Mouse (Mus musculus): ENCODE measurements around the gene Stab2. TPM values are rescaled to one million over a fixed set of nuclear protein-coding genes. Genes with fewer than 3 reads are reported as not detected.
A peak's percentile ranks its signal among the peaks of the same experiment; 100 is the strongest.

Gene Stab2
- polyA plus RNA-seq, 1 experiment from 2014 or later = 0.24 TPM

DNA sequence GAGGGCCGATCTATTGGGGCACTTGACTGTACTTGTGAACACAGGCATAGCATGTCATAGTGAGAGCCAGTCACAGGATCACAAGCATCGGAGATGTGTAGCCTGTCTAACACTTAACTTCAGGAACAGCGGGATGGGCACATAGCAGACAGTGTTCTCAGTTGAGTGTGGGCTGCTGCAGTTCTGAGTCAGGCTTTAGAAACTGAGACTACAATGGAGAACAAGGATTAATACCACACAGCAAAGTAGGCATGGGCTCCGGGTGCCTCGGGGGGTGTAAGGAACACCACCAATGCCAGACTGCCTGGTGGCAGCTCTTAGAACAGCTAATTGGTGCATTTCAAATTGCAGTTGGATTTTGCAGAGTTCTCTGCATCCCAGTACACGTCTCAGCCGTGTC, 186.8 kb downstream of the Stab2 start:
- Histone ChIP-seq H3K9me3 (ENCODE audit: low read length) (no peaks in the 10 kb centered on the region), H3K4me3 (ENCODE audit: low read depth, low read length) (no peak overlapping the region), H3K36me3 (ENCODE audit: insufficient read depth, low read length) (0 out of 2 replicates have a peak, but pooled peaks cover 4% of the 10 kb centered on the region), H3K27ac (ENCODE audit: low read length) (no peak overlapping the region), H3K9ac (replicated peaks; ENCODE audit: low read depth) (no peak overlapping the region), H3K4me1 (ENCODE audit: insufficient read depth, low read depth, low read length) (peaks cover 10% of the 10 kb centered on the region; the same call in 1 of the 2 replicates), H3K27me3 (replicated peaks; ENCODE audit: insufficient read depth, low read length) (no peaks in the 10 kb centered on the region), H3K4me2 (replicated peaks; ENCODE audit: low read depth, low read length) (no peak overlapping the region)
- no peak for TF ChIP-seq EP300 (IDR thresholded peaks at IDR 0.05)
- TF ChIP-seq CTCF (IDR thresholded peaks at IDR 0.05) = no peak
- DNase-seq (ENCODE audit: low spot score) (no peak), ATAC-seq (no peak)
- WGBS = 90% methylated on average over 7 of the region's 7 CpGs

DNA sequence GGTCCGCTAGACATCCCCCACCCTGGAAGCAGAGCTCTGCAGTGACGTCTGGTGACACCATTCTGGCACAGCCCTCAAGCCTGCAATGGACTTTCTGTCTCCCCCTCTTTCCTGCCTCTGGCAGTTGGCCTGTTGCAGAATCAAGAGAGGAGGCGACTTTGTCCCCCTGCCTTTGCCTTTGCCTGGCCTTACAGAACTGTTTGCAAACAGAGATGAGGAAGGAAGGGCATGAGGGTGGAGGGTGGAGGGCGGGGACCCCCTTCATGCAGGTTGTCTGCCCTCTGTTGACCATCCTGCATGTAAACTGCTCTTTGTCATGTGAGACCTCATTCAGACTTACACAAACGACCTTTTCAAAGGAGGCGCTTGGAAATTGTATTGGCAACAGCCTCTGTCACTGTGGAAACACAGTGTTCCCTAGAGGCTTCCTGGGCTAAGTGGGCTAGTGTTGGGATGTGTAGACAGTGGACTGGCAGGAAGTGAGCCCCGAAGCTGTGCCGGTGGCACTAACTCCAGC, 188.1 kb downstream of the Stab2 start:
- Histone ChIP-seq H3K4me2 (replicated peaks; ENCODE audit: low read depth, low read length) (no peak overlapping the region), H3K27me3 (replicated peaks; ENCODE audit: insufficient read depth, low read length) (no peaks in the 10 kb centered on the region), H3K9me3 (ENCODE audit: low read length) (no peaks in the 10 kb centered on the region), H3K4me1 (ENCODE audit: insufficient read depth, low read depth, low read length) (0 out of 2 replicates have a peak, but pooled peaks cover 8% of the 10 kb centered on the region), H3K9ac (replicated peaks; ENCODE audit: low read depth) (no peak overlapping the region), H3K4me3 (ENCODE audit: low read depth, low read length) (no peak overlapping the region), H3K36me3 (ENCODE audit: insufficient read depth, low read length) (0 out of 2 replicates have a peak, but pooled peaks cover 4% of the 10 kb centered on the region), H3K27ac (ENCODE audit: low read length) (0 out of 2 replicates have a peak overlapping the region, but pooled peaks have one; percentile 20)
- TF ChIP-seq CTCF (IDR thresholded peaks at IDR 0.05) = peak; percentile 44
- TF ChIP-seq EP300 (IDR thresholded peaks at IDR 0.05) = peak; percentile 47
- DNase-seq (ENCODE audit: low spot score) = peak; percentile 64
- WGBS = 32% methylated on average over 8 of the region's 8 CpGs
- ATAC-seq = peak; percentile 82

- no peak for TF ChIP-seq CTCF (IDR thresholded peaks at IDR 0.05)
- no peak for TF ChIP-seq EP300 (IDR thresholded peaks at IDR 0.05)
- no peak for DNase-seq (ENCODE audit: low spot score)
- Histone ChIP-seq H3K4me1 (ENCODE audit: insufficient read depth, low read depth, low read length) (0 out of 2 replicates have a peak, but pooled peaks cover 8% of the 10 kb centered on the region), H3K27me3 (replicated peaks; ENCODE audit: insufficient read depth, low read length) (no peaks in the 10 kb centered on the region), H3K36me3 (ENCODE audit: insufficient read depth, low read length) (no peaks in the 10 kb centered on the region), H3K9me3 (ENCODE audit: low read length) (no peaks in the 10 kb centered on the region), H3K27ac (ENCODE audit: low read length) (no peak overlapping the region), H3K4me3 (ENCODE audit: low read depth, low read length) (no peak overlapping the region), H3K4me2 (replicated peaks; ENCODE audit: low read depth, low read length) (no peak overlapping the region), H3K9ac (replicated peaks; ENCODE audit: low read depth) (no peak overlapping the region)
- 60% methylated on average over 7 of the region's 7 CpGs for WGBS
- no peak for ATAC-seq
These were observed 192.7 kb downstream of the Stab2 start for GRCm38 (mm10) chr10:86815133-86815532.

- Histone ChIP-seq H3K27me3 (replicated peaks; ENCODE audit: insufficient read depth, low read length) (no peaks in the 10 kb centered on the region), H3K4me3 (ENCODE audit: low read depth, low read length) (no peak overlapping the region), H3K9me3 (ENCODE audit: low read length) (no peaks in the 10 kb centered on the region), H3K27ac (ENCODE audit: low read length) (no peak overlapping the region), H3K9ac (replicated peaks; ENCODE audit: low read depth) (no peak overlapping the region), H3K36me3 (ENCODE audit: insufficient read depth, low read length) (no peaks in the 10 kb centered on the region), H3K4me1 (ENCODE audit: insufficient read depth, low read depth, low read length) (0 out of 2 replicates have a peak, but pooled peaks cover 3% of the 10 kb centered on the region), H3K4me2 (replicated peaks; ENCODE audit: low read depth, low read length) (no peak overlapping the region)
- TF ChIP-seq EP300 (IDR thresholded peaks at IDR 0.05) (no peak), CTCF (IDR thresholded peaks at IDR 0.05) (peak; percentile 15; the same call in 1 of the 2 replicates)
- ATAC-seq = peak; percentile 31; the same call in 1 of the 2 replicates
- no peak for DNase-seq (ENCODE audit: low spot score)
- whole genome bisulfite sequencing = 54% methylated on average over 19 of the region's 19 CpGs
These were observed 193.3 kb downstream of the Stab2 start for GRCm38 (mm10) chr10:86814292-86815131.

GRCm38 (mm10) chr10:86810612-86811011, 197.2 kb downstream of the Stab2 start:
- H3K4me3 ChIP-seq (ENCODE audit: low read depth, low read length) = no peak overlapping the region
- no peak overlapping the region for H3K27ac ChIP-seq (ENCODE audit: low read length)
- 80% methylated on average over 5 of the region's 5 CpGs for WGBS
- H3K9me3 ChIP-seq (ENCODE audit: low read length) = no peaks in the 10 kb centered on the region
- no peak overlapping the region for H3K9ac ChIP-seq (replicated peaks; ENCODE audit: low read depth)
- H3K36me3 ChIP-seq (ENCODE audit: insufficient read depth, low read length) = no peaks in the 10 kb centered on the region
- H3K4me2 ChIP-seq (replicated peaks; ENCODE audit: low read depth, low read length) = no peak overlapping the region
- no peak for ATAC-seq
- H3K4me1 ChIP-seq (ENCODE audit: insufficient read depth, low read depth, low read length) = no peaks in the 10 kb centered on the region
- TF ChIP-seq EP300 (IDR thresholded peaks at IDR 0.05) (no peak), CTCF (IDR thresholded peaks at IDR 0.05) (no peak)
- DNase-seq (ENCODE audit: low spot score) = no peak
- no peaks in the 10 kb centered on the region for H3K27me3 ChIP-seq (replicated peaks; ENCODE audit: insufficient read depth, low read length)

- no peak overlapping the region for H3K4me2 ChIP-seq (replicated peaks; ENCODE audit: low read depth, low read length)
- no peaks in the 10 kb centered on the region for H3K9me3 ChIP-seq (ENCODE audit: low read length)
- no peaks in the 10 kb centered on the region for H3K4me1 ChIP-seq (ENCODE audit: insufficient read depth, low read depth, low read length)
- no peak overlapping the region for H3K4me3 ChIP-seq (ENCODE audit: low read depth, low read length)
- ATAC-seq = no peak
- 89% methylated on average over 9 of the region's 9 CpGs for WGBS
- no peak overlapping the region for H3K9ac ChIP-seq (replicated peaks; ENCODE audit: low read depth)
- no peak for DNase-seq (ENCODE audit: low spot score)
- H3K27ac ChIP-seq (ENCODE audit: low read length) = no peak overlapping the region
- no peak for TF ChIP-seq EP300 (IDR thresholded peaks at IDR 0.05)
- no peak for TF ChIP-seq CTCF (IDR thresholded peaks at IDR 0.05)
- no peaks in the 10 kb centered on the region for H3K27me3 ChIP-seq (replicated peaks; ENCODE audit: insufficient read depth, low read length)
- no peaks in the 10 kb centered on the region for H3K36me3 ChIP-seq (ENCODE audit: insufficient read depth, low read length)
These were observed 197.8 kb downstream of the Stab2 start for GRCm38 (mm10) chr10:86810000-86810399.

Measured in lung, postnatal 0 days (tissue).